Mouse (Mus musculus): Measurements from ENCODE around the gene Nid1.
"Not testable (repeated sequence)": the region's sequence is repeated elsewhere in the genome, so short reads cannot be mapped to it uniquely, and the experiment has no call there.

Nid1 gene

DNA sequence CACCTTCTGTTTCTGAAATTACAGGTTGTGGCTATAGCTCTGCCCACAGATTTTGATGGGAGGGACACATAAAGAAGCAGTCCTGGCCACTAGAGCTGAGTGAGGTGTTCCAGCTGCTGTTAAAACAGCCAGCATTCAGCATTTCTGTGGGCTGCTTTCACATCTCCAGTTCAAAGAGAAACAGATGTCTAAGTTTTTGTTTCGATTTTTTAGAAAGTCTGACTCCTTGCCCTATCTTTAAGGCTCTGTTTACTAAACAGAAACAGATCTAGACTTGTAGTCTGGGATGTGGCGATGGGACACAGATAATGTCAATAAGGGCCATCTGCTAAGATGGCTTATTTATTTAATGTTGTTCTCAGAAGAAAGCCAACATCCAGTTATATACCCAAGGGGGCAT lies 54.8 kb downstream of the Nid1 start:
- ATAC-seq (ENCODE audit: low TSS enrichment) = no peak

- peak; percentile 82 for ATAC-seq (ENCODE audit: low TSS enrichment)
Measured at GRCm38 (mm10) chr13:13493517-13493916, 56.2 kb downstream of the Nid1 start.

GRCm38 (mm10) chr13:13498022-13498421 lies 60.7 kb downstream of the Nid1 start:
- no peak for ATAC-seq (ENCODE audit: low TSS enrichment)

DNA sequence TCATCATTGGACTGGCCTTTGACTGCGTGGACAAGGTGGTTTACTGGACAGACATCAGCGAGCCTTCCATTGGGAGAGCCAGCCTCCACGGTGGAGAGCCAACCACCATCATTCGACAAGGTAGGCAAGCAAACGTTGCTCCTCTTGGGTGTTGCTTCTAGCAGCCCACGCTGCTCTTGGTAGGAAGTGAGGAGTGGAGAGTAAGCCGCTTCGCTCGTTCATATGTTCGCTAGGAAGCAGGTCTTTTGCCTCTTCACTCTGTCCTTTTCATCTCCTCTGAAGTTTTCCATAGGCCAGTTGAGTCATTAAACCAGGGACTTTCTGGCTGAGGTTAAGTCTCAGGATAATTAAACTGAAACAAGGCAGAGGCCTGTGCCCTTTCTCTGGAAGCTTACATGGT lies 65.1 kb downstream of the Nid1 start:
- ATAC-seq (ENCODE audit: low TSS enrichment) = no peak

DNA sequence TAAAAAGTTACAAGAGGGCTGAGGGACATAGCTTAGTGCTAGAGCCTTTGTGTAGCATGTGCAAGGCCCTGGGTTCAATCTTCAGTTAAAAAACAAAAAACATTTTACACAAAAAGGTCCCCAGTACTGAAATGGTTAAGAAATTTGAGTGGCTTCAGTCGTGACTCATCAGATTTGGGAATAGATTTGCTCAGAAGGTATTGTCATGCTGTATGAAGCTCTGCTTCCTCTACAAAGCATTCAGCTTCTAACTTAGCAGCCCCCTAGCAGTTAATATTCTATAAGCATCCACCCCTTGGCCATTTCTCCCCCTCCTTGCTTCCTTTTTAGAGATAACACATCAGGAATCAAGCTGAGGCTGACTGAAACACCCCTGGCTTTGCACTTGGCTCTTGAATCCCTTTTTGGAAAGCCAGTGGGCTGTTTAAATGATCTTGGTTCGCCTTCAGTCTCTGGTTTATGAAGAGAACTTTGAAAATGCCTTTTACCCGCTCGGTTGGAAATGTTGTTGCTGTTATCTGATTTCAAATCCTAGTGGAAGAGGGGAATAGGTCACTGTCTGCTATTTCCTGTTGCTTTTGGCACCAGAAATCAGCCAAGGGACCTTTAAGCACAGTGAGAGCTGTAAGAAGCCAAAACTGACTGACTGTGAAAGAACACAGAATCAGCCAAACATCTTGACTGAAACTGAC lies 66.5 kb downstream of the Nid1 start:
- ATAC-seq (ENCODE audit: low TSS enrichment) = peak; percentile 44; the same call in 1 of the 2 replicates

- no peak for ATAC-seq (ENCODE audit: low TSS enrichment)
Measured at GRCm38 (mm10) chr13:13505063-13505462, 67.7 kb downstream of the Nid1 start.

DNA sequence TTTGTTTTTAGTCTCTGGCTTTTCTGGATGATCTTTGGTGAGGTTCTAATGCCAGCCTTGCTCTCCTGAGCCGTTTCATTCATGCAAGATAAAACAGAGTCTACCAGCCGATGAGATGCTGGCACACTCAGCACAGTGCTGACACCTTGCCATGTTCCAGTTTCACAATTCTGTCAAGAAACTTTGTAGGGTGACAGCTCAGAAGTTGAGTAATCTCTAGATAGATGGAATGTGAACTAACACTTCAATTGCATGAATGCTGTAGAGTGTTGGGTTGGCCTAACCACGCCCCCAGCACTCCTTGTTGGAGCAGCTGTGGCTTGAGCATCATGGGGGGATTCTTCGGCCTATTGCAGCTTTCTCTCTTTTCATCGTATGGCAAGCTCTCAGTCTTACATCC lies 69.2 kb downstream of the Nid1 start:
- 0 out of 2 replicates have a peak, but pooled peaks have one; percentile 39 for ATAC-seq (ENCODE audit: low TSS enrichment)

DNA sequence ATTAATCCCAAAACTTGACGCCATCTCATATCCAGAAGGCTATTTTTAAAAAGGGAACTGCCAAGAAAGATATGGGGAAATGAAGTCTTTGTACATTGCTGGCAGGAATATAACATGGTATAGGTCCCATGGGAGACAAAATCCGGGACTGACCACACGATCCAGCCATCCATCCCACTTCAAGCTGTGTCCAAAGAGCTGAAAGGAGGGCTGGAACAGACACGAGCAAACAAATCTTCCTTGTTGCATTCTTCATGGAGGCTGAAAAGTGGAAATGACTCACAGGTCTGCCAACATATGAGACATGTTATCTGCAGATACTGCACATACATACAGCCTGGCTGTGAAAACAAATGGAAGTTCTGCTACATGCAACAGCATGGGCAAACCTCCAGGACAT lies 77.5 kb downstream of the Nid1 start:
- ATAC-seq (ENCODE audit: low TSS enrichment) = no peak

DNA sequence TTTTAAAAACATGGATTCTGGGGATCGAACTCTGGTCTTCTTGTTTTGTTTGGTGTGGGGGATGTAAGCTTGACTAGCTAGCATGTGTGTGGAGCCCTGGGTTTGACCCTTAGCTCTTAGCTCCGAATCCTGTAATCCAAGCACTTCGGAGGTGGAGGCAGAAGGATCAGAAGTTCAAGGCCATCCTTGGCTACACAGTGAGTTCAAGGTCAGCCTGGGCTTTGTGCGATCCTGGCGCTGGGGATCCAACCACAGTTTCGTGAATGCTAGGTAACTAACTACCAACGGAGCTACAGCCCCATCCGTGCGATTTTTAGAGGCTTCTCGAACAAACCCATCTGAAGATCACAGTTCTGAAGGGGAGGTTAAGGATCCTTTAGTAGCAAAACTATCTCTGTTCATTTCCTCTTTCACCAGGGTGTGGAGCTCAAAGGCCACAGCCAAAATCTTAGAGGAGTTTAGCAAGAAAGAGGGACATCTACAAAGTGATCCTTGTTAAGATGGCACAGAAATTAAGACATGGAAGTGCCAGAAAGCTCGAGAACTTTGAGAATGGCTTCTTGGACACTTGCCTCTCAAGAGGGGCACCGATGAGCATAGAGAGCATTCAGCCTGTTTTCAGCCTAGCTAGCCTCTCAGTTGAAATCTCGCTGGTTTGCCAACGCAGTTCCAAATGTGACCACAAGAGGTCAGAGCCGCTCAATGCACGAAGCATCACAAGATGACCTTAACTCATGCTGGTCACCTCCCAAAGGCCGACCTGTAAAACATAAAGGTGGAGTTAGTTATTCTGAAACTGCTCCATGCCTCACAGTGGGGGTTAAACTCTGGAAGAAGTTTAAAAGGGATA lies 79.2 kb downstream of the Nid1 start:
- peak; percentile 93 for ATAC-seq (ENCODE audit: low TSS enrichment)

- no peak for ATAC-seq (ENCODE audit: low TSS enrichment)
Measured at GRCm38 (mm10) chr13:13518114-13518513, 80.8 kb downstream of the Nid1 start.

DNA sequence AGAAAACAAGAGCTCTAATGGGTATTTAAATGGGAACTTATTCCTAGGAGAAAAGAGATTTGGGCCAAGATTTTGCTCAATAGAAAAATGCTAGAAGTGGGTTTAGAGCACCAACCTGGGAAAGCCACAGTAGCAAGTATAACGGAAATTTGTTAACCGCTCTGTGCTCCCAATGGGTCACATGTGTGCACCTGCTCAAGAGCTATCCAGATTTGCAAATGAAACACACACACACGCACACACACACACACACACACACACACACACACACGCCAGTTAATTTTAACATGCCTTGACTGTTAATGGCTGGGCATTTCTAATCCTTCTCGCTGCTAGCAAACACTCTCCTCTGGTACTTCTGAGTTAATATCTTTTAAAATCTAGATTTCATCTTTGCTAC lies 83.1 kb downstream of the Nid1 start:
- ATAC-seq (ENCODE audit: low TSS enrichment) = no peak

DNA sequence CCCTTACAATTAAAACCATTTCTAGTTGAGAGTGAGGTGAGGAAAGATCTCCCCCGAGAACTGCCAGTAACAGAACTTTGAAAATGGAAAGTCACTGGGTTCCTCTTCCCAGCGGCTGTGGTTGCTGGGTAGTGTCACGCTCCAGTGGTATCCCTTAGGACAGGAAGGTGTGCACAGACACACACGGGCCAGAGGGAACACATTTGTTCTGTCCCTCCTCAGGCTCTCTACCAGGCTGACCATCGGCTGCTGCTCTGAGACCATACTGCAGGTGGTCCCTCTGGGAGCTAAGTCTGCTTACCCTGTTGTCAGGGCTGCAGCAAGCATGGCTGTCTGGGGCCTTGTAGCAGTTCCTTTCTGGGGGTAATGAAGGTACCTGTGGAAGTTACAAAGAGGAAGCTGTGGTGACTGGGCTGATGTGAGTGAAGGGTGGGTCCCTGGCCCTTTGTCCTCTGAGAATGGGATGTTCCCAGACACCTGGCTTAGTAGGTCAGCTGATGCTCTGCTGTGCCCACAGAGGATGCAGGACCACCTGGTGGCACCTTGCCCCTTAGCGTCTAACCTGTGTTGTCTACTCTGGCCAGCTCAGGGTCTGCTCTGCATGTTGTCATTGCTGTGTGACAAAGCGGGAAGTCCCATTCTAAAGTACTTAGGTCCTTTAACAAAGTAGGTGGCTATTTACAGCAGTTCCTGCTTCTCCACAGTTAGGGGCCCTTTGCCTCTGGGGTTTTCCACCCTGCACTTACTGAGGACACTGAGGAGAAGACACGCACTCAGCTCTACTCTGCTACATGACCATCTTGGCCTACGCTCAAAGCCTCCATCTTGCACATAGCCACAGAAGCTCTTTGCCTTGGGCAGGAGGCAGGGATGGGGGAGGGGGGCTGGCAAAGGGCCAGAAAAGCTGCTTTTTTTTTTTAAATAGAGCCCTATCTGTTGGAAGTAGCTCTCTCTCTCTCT lies 86.6 kb downstream of the Nid1 start:
- 0 out of 2 replicates have a peak, but pooled peaks have one; percentile 23 for ATAC-seq (ENCODE audit: low TSS enrichment)

GRCm38 (mm10) chr13:13525205-13525604 lies 87.9 kb downstream of the Nid1 start:
- ATAC-seq (ENCODE audit: low TSS enrichment) = no peak

DNA sequence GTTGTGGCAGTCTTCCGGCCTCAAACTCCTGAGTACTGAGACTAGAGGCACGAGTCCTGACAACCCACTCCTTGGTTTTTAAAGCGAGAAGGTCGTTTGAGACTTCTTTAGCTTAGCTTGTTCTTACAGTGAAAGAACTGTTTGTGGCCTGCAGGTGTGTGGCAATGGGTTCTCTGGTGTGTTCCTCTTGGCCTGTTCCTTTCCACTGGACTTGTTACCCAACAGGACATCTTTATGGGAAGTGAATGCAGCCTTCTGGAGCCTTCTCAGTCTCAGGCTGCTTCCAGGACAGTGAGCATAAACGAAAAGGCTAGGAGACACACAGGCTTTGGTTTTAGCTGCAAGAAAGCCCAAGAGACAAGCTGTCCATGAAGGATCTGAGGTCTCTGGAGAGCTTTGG lies 88.5 kb downstream of the Nid1 start:
- ATAC-seq (ENCODE audit: low TSS enrichment) = no peak

- no peak for ATAC-seq (ENCODE audit: low TSS enrichment)
Measured at GRCm38 (mm10) chr13:13529115-13529542, 91.8 kb downstream of the Nid1 start.

- peak; percentile 57 for ATAC-seq (ENCODE audit: low TSS enrichment)
Measured at GRCm38 (mm10) chr13:13530913-13531312, 93.6 kb downstream of the Nid1 start.

DNA sequence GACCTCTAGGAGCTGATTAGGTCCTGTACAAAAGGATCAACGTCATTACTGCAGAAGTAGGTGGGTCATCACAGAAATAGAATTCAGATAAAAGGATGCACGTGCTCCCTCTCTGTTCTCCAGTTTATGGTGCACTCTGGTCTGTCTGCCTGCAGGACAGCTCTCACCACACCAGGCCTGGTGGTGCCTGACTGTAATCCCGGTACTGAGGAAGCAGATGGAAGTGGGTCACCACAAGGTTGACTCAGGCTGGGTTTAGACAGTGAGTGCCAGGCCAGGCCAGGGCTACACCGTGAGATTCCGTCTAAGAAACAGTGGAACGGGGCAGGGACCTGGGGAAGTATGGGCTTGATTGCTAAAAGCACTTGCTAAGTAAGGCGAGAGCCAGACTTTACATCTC lies 94.6 kb downstream of the Nid1 start:
- ATAC-seq (ENCODE audit: low TSS enrichment) = no peak

DNA sequence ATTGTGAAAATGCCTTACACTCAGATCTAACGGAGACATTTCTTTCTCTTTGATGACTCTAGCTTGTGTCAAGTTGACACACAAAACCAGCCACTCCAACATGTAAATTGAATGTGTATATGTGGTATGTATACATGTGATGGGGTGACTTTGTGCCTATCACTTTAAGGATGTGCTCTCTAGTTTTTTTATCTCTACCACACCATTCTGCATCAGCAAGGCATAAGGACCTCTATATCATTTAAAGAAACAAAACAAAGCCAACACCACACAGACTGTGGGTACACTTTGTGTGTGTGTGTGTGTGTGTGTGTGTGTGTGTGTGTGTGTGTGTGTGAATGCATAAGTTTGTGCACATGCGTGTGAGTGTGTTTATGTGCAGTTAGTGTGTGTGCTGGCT lies 99.2 kb downstream of the Nid1 start:
- ATAC-seq (ENCODE audit: low TSS enrichment) = no peak

DNA sequence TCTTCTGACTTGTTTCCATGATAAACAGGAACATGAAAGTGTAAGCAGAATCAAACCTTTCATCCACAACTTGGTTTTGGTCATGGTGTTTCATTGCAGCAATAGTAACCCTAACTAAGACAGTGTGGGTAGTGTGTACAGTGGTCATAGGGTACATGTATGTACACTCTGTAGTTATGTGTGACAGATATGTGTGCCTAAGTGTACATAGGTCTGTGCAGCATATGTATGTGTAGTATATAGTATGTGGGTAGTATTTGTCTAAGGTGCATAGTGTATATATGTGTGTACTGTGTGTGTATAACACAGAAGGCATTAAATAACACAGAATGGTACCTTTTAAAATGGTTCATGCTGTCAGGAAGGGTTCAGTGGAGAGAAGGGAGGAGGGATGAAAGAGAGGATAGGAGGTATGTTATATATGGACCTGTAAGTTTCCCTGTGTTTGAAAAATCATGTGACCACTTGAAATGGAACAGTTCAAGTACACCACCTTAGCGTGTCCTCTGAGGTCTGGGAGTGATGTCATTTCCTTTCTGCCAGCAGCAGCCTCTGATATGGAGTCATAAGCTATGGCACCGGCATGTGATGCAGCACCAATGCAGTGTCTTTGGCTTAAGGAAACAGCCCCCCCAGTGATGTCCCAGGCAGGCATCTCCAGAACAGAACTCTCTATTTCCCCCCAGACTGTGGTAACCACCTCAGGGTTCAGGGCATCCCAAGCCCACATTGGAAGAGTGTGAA lies 100.1 kb downstream of the Nid1 start:
- no peak for ATAC-seq (ENCODE audit: low TSS enrichment)

- peak; percentile 52 for ATAC-seq (ENCODE audit: low TSS enrichment)
Measured at GRCm38 (mm10) chr13:13538585-13539300, 101.4 kb downstream of the Nid1 start.

- ATAC-seq (ENCODE audit: low TSS enrichment) = not testable (repeated sequence)
Measured at GRCm38 (mm10) chr13:13543073-13543472, 105.7 kb downstream of the Nid1 start.
